Mouse (Mus musculus): Measurements from ENCODE around the gene Cacna1e. TPM values are rescaled to one million over a fixed set of nuclear protein-coding genes. Genes with fewer than 3 reads are reported as not detected.

The Cacna1e gene
- polyA plus RNA-seq, 1 experiment from 2014 or later = 0.25 TPM

- no peak overlapping the region for H3K27ac ChIP-seq (ENCODE audit: low read depth)
- H3K4me2 ChIP-seq = no peak overlapping the region
- H3K36me3 ChIP-seq (ENCODE audit: insufficient read depth) = no peaks in the 10 kb centered on the region
- TF ChIP-seq CTCF (IDR thresholded peaks at IDR 0.05; ENCODE audit: low read depth) = no peak
- H3K4me3 ChIP-seq (ENCODE audit: low read depth, low read length) = no peak overlapping the region
- no peaks in the 10 kb centered on the region for H3K4me1 ChIP-seq (ENCODE audit: insufficient read depth)
- H3K27me3 ChIP-seq (ENCODE audit: insufficient read depth, low read length) = no peaks in the 10 kb centered on the region
- DNase-seq = no peak
- H3K9ac ChIP-seq = no peak overlapping the region
- 79% methylated on average over 5 of the region's 5 CpGs for WGBS
- no peak for ATAC-seq (ENCODE audit: insufficient read depth)
- no peaks in the 10 kb centered on the region for H3K9me3 ChIP-seq (ENCODE audit: low read depth, low read length)
These were observed 47.8 kb downstream of the Cacna1e start for GRCm38 (mm10) chr1:154836473-154836872.

- Histone ChIP-seq H3K9me3 (ENCODE audit: low read depth, low read length) (no peaks in the 10 kb centered on the region), H3K4me1 (ENCODE audit: insufficient read depth) (no peaks in the 10 kb centered on the region), H3K27me3 (ENCODE audit: insufficient read depth, low read length) (no peaks in the 10 kb centered on the region), H3K27ac (ENCODE audit: low read depth) (no peak overlapping the region), H3K9ac (no peak overlapping the region), H3K4me2 (no peak overlapping the region), H3K4me3 (ENCODE audit: low read depth, low read length) (no peak overlapping the region), H3K36me3 (ENCODE audit: insufficient read depth) (no peaks in the 10 kb centered on the region)
- WGBS = 75% methylated on average over 9 of the region's 9 CpGs
- ATAC-seq (ENCODE audit: insufficient read depth) = no peak
- DNase-seq = no peak
- TF ChIP-seq CTCF (IDR thresholded peaks at IDR 0.05; ENCODE audit: low read depth) = no peak
These were observed 52.1 kb downstream of the Cacna1e start for GRCm38 (mm10) chr1:154832168-154832539.

GRCm38 (mm10) chr1:154831269-154832167 lies 52.8 kb downstream of the Cacna1e start:
- H3K27me3 ChIP-seq (ENCODE audit: insufficient read depth, low read length) = no peaks in the 10 kb centered on the region
- no peak overlapping the region for H3K4me2 ChIP-seq
- H3K9me3 ChIP-seq (ENCODE audit: low read depth, low read length) = no peaks in the 10 kb centered on the region
- ATAC-seq (ENCODE audit: insufficient read depth) (no peak), DNase-seq (no peak)
- H3K27ac ChIP-seq (ENCODE audit: low read depth) = no peak overlapping the region
- no peak overlapping the region for H3K9ac ChIP-seq
- no peak for TF ChIP-seq CTCF (IDR thresholded peaks at IDR 0.05; ENCODE audit: low read depth)
- WGBS = 83% methylated on average over 10 of the region's 10 CpGs
- H3K36me3 ChIP-seq (ENCODE audit: insufficient read depth) = no peaks in the 10 kb centered on the region
- no peaks in the 10 kb centered on the region for H3K4me1 ChIP-seq (ENCODE audit: insufficient read depth)
- H3K4me3 ChIP-seq (ENCODE audit: low read depth, low read length) = no peak overlapping the region

- H3K27me3 ChIP-seq (ENCODE audit: insufficient read depth, low read length) = no peaks in the 10 kb centered on the region
- no peak for TF ChIP-seq CTCF (IDR thresholded peaks at IDR 0.05; ENCODE audit: low read depth)
- WGBS = 73% methylated on average over 6 of the region's 6 CpGs
- no peak overlapping the region for H3K27ac ChIP-seq (ENCODE audit: low read depth)
- H3K9ac ChIP-seq = no peak overlapping the region
- DNase-seq (no peak), ATAC-seq (ENCODE audit: insufficient read depth) (no peak)
- no peaks in the 10 kb centered on the region for H3K36me3 ChIP-seq (ENCODE audit: insufficient read depth)
- H3K4me2 ChIP-seq = no peak overlapping the region
- H3K4me3 ChIP-seq (ENCODE audit: low read depth, low read length) = no peak overlapping the region
- H3K4me1 ChIP-seq (ENCODE audit: insufficient read depth) = no peaks in the 10 kb centered on the region
- no peaks in the 10 kb centered on the region for H3K9me3 ChIP-seq (ENCODE audit: low read depth, low read length)
These were observed 54.2 kb downstream of the Cacna1e start for GRCm38 (mm10) chr1:154830051-154830450.

GRCm38 (mm10) chr1:154823098-154823497 lies 61.2 kb downstream of the Cacna1e start:
- ATAC-seq (ENCODE audit: insufficient read depth) (no peak), DNase-seq (no peak)
- Histone ChIP-seq H3K4me1 (ENCODE audit: insufficient read depth) (no peaks in the 10 kb centered on the region), H3K9ac (no peak overlapping the region), H3K36me3 (ENCODE audit: insufficient read depth) (no peaks in the 10 kb centered on the region), H3K9me3 (ENCODE audit: low read depth, low read length) (no peaks in the 10 kb centered on the region), H3K27me3 (ENCODE audit: insufficient read depth, low read length) (no peaks in the 10 kb centered on the region), H3K4me3 (ENCODE audit: low read depth, low read length) (no peak overlapping the region), H3K27ac (ENCODE audit: low read depth) (no peak overlapping the region), H3K4me2 (no peak overlapping the region)
- WGBS = 61% methylated on average over 3 of the region's 3 CpGs
- TF ChIP-seq CTCF (IDR thresholded peaks at IDR 0.05; ENCODE audit: low read depth) = no peak

GRCm38 (mm10) chr1:154820422-154820821 lies 63.9 kb downstream of the Cacna1e start:
- ATAC-seq (ENCODE audit: insufficient read depth) (no peak), DNase-seq (no peak)
- no peak overlapping the region for H3K27ac ChIP-seq (ENCODE audit: low read depth)
- 79% methylated on average over 7 of the region's 7 CpGs for WGBS
- TF ChIP-seq CTCF (IDR thresholded peaks at IDR 0.05; ENCODE audit: low read depth) = no peak
- no peaks in the 10 kb centered on the region for H3K9me3 ChIP-seq (ENCODE audit: low read depth, low read length)
- no peak overlapping the region for H3K4me3 ChIP-seq (ENCODE audit: low read depth, low read length)
- no peak overlapping the region for H3K4me2 ChIP-seq
- no peaks in the 10 kb centered on the region for H3K4me1 ChIP-seq (ENCODE audit: insufficient read depth)
- H3K27me3 ChIP-seq (ENCODE audit: insufficient read depth, low read length) = no peaks in the 10 kb centered on the region
- no peaks in the 10 kb centered on the region for H3K36me3 ChIP-seq (ENCODE audit: insufficient read depth)
- no peak overlapping the region for H3K9ac ChIP-seq

GRCm38 (mm10) chr1:154819960-154820359 lies 64.3 kb downstream of the Cacna1e start:
- no peak for ATAC-seq (ENCODE audit: insufficient read depth)
- Histone ChIP-seq H3K4me1 (ENCODE audit: insufficient read depth) (no peaks in the 10 kb centered on the region), H3K9me3 (ENCODE audit: low read depth, low read length) (no peaks in the 10 kb centered on the region), H3K4me3 (ENCODE audit: low read depth, low read length) (no peak overlapping the region), H3K36me3 (ENCODE audit: insufficient read depth) (no peaks in the 10 kb centered on the region), H3K27me3 (ENCODE audit: insufficient read depth, low read length) (no peaks in the 10 kb centered on the region), H3K9ac (no peak overlapping the region), H3K4me2 (no peak overlapping the region), H3K27ac (ENCODE audit: low read depth) (no peak overlapping the region)
- no peak for DNase-seq
- TF ChIP-seq CTCF (IDR thresholded peaks at IDR 0.05; ENCODE audit: low read depth) = no peak
- WGBS = 64% methylated on average over 2 of the region's 2 CpGs

Data from lung, embryonic 14.5 days (tissue).